Mouse (Mus musculus): ENCODE results near the gene Krt42. TPM values are rescaled to one million over a fixed set of nuclear protein-coding genes. Genes with fewer than 3 reads are reported as not detected.

The Krt42 gene
- polyA plus RNA-seq, 1 experiment from 2014 or later, result not detected

DNA sequence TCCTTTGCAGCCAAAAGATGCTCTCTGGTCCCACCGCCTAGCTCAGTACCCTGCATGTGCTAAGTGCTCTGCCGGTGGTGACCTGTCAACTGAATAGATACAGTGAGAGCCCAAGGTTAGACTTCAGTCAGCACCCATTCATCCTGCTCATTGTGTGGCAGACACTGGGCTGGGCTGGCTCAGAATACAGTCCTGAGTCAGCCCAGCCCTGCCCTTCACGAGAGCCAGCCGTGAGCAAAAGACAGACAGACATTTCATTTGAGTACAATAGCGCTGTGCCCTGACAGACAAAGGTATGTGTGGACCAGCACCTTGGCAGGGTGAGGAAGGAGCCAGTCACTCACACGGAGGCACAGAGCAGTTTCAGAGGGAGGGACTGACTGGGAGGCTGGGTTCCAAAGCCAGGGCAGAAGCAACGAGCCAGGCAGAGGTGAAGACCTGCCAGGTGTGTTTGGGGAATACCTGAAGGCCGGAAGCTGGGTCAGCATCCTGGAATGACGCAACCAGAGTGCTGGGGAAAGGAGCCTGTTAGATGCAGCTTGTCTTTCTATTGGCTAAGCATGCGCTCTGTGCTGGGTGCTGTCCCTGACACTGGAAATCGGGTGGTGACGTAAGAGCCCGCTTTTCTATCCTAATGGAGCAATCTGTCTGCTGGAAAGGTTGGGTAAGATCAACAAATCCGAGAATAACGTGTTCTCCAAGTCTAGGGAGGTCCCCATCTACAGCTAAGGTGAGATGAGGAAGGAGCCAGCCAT, 8.2 kb upstream of the Krt42 start:
- Histone ChIP-seq H3K9ac (no peak overlapping the region), H3K36me3 (no peaks in the 10 kb centered on the region), H3K27ac (replicated peaks) (no peak overlapping the region), H3K9me3 (no peaks in the 10 kb centered on the region), H3K4me3 (no peak overlapping the region), H3K4me1 (replicated peaks) (0 out of 2 replicates have a peak, but pooled peaks cover 3% of the 10 kb centered on the region), H3K27me3 (no peaks in the 10 kb centered on the region), H3K4me2 (no peak overlapping the region)
- ATAC-seq (ENCODE audit: low read depth), result no peak
- 77% methylated on average over 15 of the region's 15 CpGs for WGBS

GRCm38 (mm10) chr11:100275466-100275865, 5.8 kb upstream of the Krt42 start:
- WGBS, result 42% methylated on average over 5 of the region's 5 CpGs
- no peak overlapping the region for H3K9ac ChIP-seq
- H3K27ac ChIP-seq (replicated peaks), result no peak overlapping the region
- H3K4me2 ChIP-seq, result no peak overlapping the region
- H3K4me1 ChIP-seq (replicated peaks), result 0 out of 2 replicates have a peak, but pooled peaks cover 3% of the 10 kb centered on the region
- H3K27me3 ChIP-seq, result no peaks in the 10 kb centered on the region
- H3K36me3 ChIP-seq, result no peaks in the 10 kb centered on the region
- H3K4me3 ChIP-seq, result no peak overlapping the region
- no peak for ATAC-seq (ENCODE audit: low read depth)
- H3K9me3 ChIP-seq, result no peaks in the 10 kb centered on the region

DNA sequence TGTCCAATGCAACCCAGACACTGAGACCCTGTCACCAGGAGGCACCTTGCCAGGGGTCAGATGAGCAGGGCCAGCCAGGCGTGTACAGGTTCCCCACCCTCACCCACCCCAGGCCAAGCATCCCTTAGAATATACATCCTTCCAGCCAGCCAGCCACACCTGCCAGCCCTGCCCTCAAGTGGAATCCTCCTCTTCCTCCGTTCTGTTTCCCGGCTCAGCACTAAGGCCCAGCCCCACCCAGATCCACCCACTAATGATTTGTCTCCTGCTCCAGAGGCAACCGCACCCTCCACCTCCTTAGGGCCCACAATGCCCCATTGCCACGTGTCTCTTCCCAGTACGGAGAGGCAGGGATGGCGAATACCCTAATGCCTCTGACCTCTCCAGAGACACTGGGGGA, 5.0 kb upstream of the Krt42 start:
- Histone ChIP-seq H3K27me3 (no peaks in the 10 kb centered on the region), H3K4me1 (replicated peaks) (0 out of 2 replicates have a peak, but pooled peaks cover 3% of the 10 kb centered on the region), H3K36me3 (no peaks in the 10 kb centered on the region), H3K4me2 (no peak overlapping the region), H3K4me3 (no peak overlapping the region), H3K9me3 (no peaks in the 10 kb centered on the region), H3K27ac (replicated peaks) (no peak overlapping the region), H3K9ac (no peak overlapping the region)
- WGBS, result 65% methylated on average over 7 of the region's 7 CpGs
- no peak for ATAC-seq (ENCODE audit: low read depth)

DNA sequence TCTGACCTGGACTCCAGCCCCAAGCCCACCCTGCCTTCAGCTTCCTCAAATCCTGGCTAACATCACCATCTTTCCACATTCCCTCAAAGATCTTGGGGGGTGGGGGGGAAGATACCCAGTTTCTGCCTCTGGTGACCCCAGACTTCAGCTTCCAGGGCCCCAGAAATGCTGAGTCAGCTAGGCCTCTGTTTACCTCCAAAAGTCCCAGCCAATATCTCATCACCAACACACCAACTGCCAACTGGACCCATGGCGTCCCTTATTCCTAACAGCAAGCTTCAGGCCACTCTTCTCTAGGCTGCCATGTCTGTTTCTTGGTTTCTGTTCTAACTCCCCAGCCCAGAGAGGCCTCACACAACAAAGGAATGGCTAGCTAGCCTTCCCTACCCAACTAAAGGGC, 2.2 kb upstream of the Krt42 start:
- Histone ChIP-seq H3K4me1 (replicated peaks) (0 out of 2 replicates have a peak, but pooled peaks cover 3% of the 10 kb centered on the region), H3K27me3 (no peaks in the 10 kb centered on the region), H3K9me3 (no peaks in the 10 kb centered on the region), H3K4me3 (no peak overlapping the region), H3K27ac (replicated peaks) (no peak overlapping the region), H3K36me3 (no peaks in the 10 kb centered on the region), H3K9ac (no peak overlapping the region), H3K4me2 (no peak overlapping the region)
- ATAC-seq (ENCODE audit: low read depth), result no peak
- whole genome bisulfite sequencing, result 94% methylated on average over 1 of the region's 1 CpGs

DNA sequence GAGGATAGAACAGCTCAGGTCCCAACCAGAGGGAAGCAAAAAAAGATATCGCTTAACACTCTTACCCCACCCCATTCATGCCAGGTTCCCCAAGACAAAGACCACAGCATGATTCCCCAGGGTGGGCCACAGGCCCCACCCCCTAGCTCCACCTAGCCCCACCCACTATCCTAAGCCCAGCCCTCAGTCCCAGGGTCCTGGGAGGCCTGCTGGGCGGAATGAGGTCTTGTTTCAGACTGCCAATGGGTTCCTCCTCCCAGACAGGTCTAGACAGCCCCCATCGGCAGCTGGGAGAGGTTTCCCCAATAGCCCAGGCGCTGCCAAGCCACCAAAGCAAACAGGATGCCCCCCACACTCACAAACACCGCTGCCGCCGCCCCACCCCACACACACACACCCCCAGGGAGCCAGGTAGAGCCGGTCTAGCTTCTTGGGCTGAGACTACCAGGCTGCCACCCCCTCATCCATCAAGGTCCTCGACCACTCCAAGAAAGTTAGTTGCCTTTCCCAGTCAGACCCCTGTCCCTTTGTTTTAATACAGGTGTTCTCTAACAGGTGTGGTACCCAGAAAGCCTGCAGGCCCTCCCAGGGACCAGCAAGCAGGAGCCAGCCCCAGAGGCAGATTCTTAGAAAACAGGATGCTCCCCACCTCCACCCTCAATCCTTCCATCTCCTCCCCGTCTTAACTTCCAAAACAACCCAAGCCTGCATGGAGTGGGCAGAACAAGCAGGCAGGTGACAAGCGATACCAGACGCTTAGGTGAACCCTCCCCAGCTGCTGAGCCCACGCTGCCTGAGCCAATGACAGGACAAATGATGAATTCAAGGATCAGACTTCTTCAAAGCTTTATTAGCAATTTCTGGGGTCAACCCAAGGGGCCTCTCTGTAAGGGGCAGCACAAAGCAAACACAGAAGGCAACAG, 7.4 kb downstream of the Krt42 start:
- no peak overlapping the region for H3K4me2 ChIP-seq
- 33% methylated on average over 13 of the region's 13 CpGs for WGBS
- no peaks in the 10 kb centered on the region for H3K9me3 ChIP-seq
- H3K36me3 ChIP-seq, result no peaks in the 10 kb centered on the region
- H3K4me1 ChIP-seq (replicated peaks), result no peaks in the 10 kb centered on the region
- no peak overlapping the region for H3K27ac ChIP-seq (replicated peaks)
- H3K27me3 ChIP-seq, result no peaks in the 10 kb centered on the region
- H3K9ac ChIP-seq, result no peak overlapping the region
- H3K4me3 ChIP-seq, result no peak overlapping the region
- ATAC-seq (ENCODE audit: low read depth), result no peak

DNA sequence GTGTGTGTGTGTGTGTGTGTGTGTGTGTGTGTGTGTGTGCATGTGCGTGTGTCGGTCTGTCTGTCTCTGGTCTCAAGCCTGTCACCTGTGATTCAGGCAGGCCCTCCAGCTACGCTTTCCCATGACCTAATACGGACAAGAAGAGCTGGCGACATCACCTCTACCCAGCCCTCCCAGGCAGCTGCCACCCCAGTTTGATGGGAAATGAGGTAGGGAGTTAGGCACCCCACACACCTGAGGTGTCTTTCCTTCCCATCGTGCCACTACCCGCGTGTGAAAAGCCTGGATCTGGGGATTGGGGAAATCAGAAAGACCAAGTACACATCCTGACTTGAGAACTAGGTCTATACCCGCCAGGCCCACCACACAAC, 8.5 kb downstream of the Krt42 start:
- H3K27me3 ChIP-seq, result no peaks in the 10 kb centered on the region
- WGBS, result 81% methylated on average over 9 of the region's 9 CpGs
- H3K27ac ChIP-seq (replicated peaks), result no peak overlapping the region
- H3K4me2 ChIP-seq, result no peak overlapping the region
- H3K4me3 ChIP-seq, result no peak overlapping the region
- no peaks in the 10 kb centered on the region for H3K4me1 ChIP-seq (replicated peaks)
- no peak overlapping the region for H3K9ac ChIP-seq
- no peak for ATAC-seq (ENCODE audit: low read depth)
- no peaks in the 10 kb centered on the region for H3K36me3 ChIP-seq
- H3K9me3 ChIP-seq, result no peaks in the 10 kb centered on the region

DNA sequence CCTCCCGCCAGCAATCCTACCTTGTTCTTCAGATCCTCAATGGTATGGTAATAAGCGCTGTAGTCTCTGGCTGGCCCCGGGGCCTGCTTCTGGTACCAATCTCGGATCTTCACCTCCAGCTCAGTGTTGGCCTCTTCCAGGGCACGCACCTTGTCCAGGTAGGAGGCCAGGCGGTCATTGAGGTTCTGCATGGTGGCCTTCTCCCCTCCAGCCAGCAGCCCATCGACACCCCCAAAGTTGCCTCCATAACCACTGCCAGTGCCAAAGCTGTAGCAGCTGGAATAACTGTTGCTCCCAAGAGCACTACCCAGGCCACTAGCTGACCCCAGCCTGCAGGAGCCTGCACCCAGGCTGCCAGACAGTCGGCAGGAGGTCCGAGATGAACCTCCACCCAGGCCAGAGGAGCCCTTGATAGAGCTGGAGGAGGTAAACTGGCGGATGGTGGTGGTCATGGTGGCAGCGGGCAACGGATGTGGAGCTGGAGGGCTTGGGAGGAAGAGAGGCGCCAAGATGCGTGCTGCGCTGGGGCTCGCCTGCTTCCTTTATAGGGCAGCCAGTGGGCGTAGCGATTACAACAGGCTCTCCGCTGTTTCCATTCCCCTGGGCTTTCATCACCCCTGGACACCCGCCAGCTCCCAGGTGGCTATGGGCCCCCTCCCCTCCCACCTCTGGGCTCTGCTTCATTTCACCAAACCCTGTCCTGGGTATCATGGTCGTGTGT, 9.0 kb downstream of the Krt42 start, which contains the start of gene Krt17:
TSS of gene Krt17 (minus strand) at position 516 of the 721 bp plus-strand sequence.
- no peak for ATAC-seq (ENCODE audit: low read depth)
- no peaks in the 10 kb centered on the region for H3K4me1 ChIP-seq (replicated peaks)
- 87% methylated on average over 21 of the region's 21 CpGs for WGBS

GRCm38 (mm10) chr11:100259079-100259478, 10.6 kb downstream of the Krt42 start:
- H3K9me3 ChIP-seq, result no peaks in the 10 kb centered on the region
- H3K9ac ChIP-seq, result no peak overlapping the region
- H3K27ac ChIP-seq (replicated peaks), result no peak overlapping the region
- ATAC-seq (ENCODE audit: low read depth), result no peak
- no peaks in the 10 kb centered on the region for H3K36me3 ChIP-seq
- no peaks in the 10 kb centered on the region for H3K4me1 ChIP-seq (replicated peaks)
- no peak overlapping the region for H3K4me2 ChIP-seq
- no peak overlapping the region for H3K4me3 ChIP-seq
- H3K27me3 ChIP-seq, result no peaks in the 10 kb centered on the region
- 92% methylated on average over 9 of the region's 9 CpGs for WGBS

More for the DNA sequence above, 9.0 kb downstream of the Krt42 start, which contains the start of gene Krt17:
- Histone ChIP-seq H3K4me3 (no peak within 1 kb of the TSS), H3K36me3 (no peaks in the 10 kb centered on the region), H3K27ac (replicated peaks) (no peak within 1 kb of the TSS), H3K4me2 (no peak within 1 kb of the TSS), H3K9me3 (no peaks in the 10 kb centered on the region), H3K27me3 (no peaks in the 10 kb centered on the region), H3K9ac (no peak within 1 kb of the TSS)

DNA sequence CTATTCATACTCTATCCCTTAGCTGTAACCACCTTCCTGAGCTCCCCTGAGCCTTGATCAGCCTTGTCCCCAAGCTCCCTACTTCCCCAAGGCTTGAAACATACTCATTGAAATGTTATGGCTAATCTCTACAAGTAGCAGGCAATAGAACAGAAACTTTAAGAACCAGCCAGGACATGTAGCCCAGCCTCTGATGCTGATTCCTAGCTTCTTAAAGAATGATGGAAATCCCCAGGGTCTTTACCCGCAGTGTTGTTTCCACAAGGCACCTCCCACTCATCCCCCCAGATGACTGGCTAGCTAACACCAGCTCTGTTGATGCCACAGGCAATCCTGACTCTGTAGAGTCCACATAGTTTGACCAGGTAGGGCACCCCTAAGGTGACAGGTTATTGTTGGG, 11.7 kb downstream of the Krt42 start:
- no peaks in the 10 kb centered on the region for H3K36me3 ChIP-seq
- H3K4me2 ChIP-seq, result no peak overlapping the region
- 97% methylated on average over 1 of the region's 1 CpGs for WGBS
- no peak overlapping the region for H3K9ac ChIP-seq
- H3K27ac ChIP-seq (replicated peaks), result no peak overlapping the region
- no peaks in the 10 kb centered on the region for H3K4me1 ChIP-seq (replicated peaks)
- ATAC-seq (ENCODE audit: low read depth), result no peak
- H3K9me3 ChIP-seq, result no peaks in the 10 kb centered on the region
- no peaks in the 10 kb centered on the region for H3K27me3 ChIP-seq
- no peak overlapping the region for H3K4me3 ChIP-seq

GRCm38 (mm10) chr11:100255514-100255913, 14.2 kb downstream of the Krt42 start:
- WGBS, result 90% methylated on average over 6 of the region's 6 CpGs
- H3K4me1 ChIP-seq (replicated peaks), result no peaks in the 10 kb centered on the region
- H3K9me3 ChIP-seq, result no peaks in the 10 kb centered on the region
- no peak overlapping the region for H3K4me3 ChIP-seq
- ATAC-seq (ENCODE audit: low read depth), result no peak
- no peak overlapping the region for H3K9ac ChIP-seq
- H3K27me3 ChIP-seq, result no peaks in the 10 kb centered on the region
- no peaks in the 10 kb centered on the region for H3K36me3 ChIP-seq
- no peak overlapping the region for H3K27ac ChIP-seq (replicated peaks)
- no peak overlapping the region for H3K4me2 ChIP-seq

GRCm38 (mm10) chr11:100254360-100255090, 15.1 kb downstream of the Krt42 start:
- no peak for ATAC-seq (ENCODE audit: low read depth)
- Histone ChIP-seq H3K4me2 (no peak overlapping the region), H3K36me3 (no peaks in the 10 kb centered on the region), H3K27me3 (no peaks in the 10 kb centered on the region), H3K9me3 (no peaks in the 10 kb centered on the region), H3K4me3 (no peak overlapping the region), H3K27ac (replicated peaks) (no peak overlapping the region), H3K9ac (no peak overlapping the region), H3K4me1 (replicated peaks) (no peaks in the 10 kb centered on the region)
- 73% methylated on average over 5 of the region's 5 CpGs for WGBS
